Mouse (Mus musculus) erythroblast, embryonic 14.5 days (primary cell): Measurements from ENCODE around the gene Gucd1.

Source experiments
- GATA1 ChIP-seq: IDR thresholded peaks from 2 replicates; pipeline ENCODE4 v1.6.1; 2012; ENCODE audit warnings: low read length, inconsistent platforms, mixed read lengths
- TAL1 ChIP-seq: IDR thresholded peaks from 3 replicates; pipeline ENCODE4 v1.6.1; 2012; ENCODE audit warnings: low read length, inconsistent platforms, mixed read lengths

DNA sequence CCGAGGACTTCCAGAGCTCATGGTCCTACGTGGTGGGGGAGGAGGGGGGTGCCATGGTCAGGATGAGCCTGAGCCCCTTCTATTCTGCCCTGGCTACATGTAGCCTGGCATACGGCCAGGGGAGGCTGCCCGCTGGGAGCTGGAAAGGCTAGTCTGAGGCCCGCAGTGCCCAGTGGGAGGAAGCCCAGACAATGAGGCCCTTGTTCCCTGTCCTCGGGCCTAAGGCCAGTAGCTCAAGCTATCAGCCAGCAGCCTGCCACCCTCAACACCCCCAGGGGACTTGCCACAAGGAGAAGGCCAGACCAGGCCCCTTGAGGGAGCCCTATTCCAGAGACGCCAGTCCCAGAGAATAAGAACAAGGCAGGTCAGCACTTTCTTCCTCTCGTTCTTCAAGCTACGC is 38.3 kb upstream of the Gucd1 start:
- TF ChIP-seq TAL1 = no peak
- TF ChIP-seq GATA1 = no peak
